In the genomic region with DNA sequence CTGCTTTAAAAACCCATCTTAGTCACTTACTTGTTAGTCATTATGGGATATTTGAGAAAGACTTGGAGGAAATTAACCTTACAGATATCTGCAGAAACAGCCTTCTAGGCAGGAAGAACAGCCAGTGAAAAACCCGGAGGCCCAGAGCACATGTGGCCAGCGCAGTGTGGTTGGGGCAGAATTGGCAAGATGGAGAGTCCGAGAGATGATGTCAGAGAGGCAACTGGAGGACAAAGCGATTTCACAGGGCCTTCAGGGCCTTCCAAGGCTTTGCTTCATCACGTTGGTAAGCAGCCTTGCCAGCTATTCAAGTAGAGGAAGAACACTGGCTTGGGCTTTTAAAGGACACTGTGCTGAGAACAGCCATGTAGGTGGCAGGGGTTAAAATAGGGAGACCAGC, we compare ENCODE assay signal across 20 mouse cellular contexts. TPM values are rescaled to one million over a fixed set of nuclear protein-coding genes. Genes with fewer than 3 reads are reported as not detected.
DNase-seq lines count a peak whose midpoint lies in the region; ATAC-seq and TF ChIP-seq lines count a peak whose summit lies in the region.
"Had no signal": no experiment of that assay in that cellular context is flagged by ENCODE, and none has a peak within 500 bp of the region (broad histone marks: within the 10 kb centered on the region; RNA-seq: fewer than 3 reads in every experiment).

No protein-coding gene starts in this region.

- no peak overlapping the region for H3K27ac ChIP-seq in lung, postnatal 0 days (ENCODE audit: low read length)
- H3K27ac ChIP-seq in thymus, adult 2 months (ENCODE audit: control insufficient read depth, insufficient read depth, low read length) = no peak overlapping the region
- H3K27ac ChIP-seq: embryonic facial prominence, embryonic 15.5 days; forebrain, embryonic 13.5 days; liver, embryonic 12.5 days; midbrain, embryonic 12.5 days had no signal

- no peaks in the 10 kb centered on the region for H3K9me3 ChIP-seq in lung, postnatal 0 days (ENCODE audit: low read length)
- H3K9me3 ChIP-seq: embryonic facial prominence, embryonic 15.5 days; forebrain, embryonic 13.5 days; G1E; liver, embryonic 12.5 days; midbrain, embryonic 12.5 days had no signal

- no peak overlapping the region for H3K9ac ChIP-seq in lung, postnatal 0 days (replicated peaks; ENCODE audit: low read depth)
- H3K9ac ChIP-seq: embryonic facial prominence, embryonic 15.5 days; forebrain, embryonic 13.5 days; liver, embryonic 12.5 days; midbrain, embryonic 12.5 days had no signal

- peak; percentile 13 for DNase-seq in lung, postnatal 25 days (ENCODE audit: low spot score)
- no peak for DNase-seq in lung, postnatal 0 days (ENCODE audit: low spot score)
- peak; percentile 58 for DNase-seq in adrenal gland, postnatal 14 days
- peak; percentile 61 for DNase-seq in gastrocnemius, postnatal 14 days
- peak; percentile 24 for DNase-seq in heart, postnatal 4 days
- DNase-seq in ovary, adult 18-20 months (ENCODE audit: low spot score) = no peak
- DNase-seq in thymus, adult 2 months = no peak
- DNase-seq: cerebellum, postnatal 10 days; embryo, embryonic 11 days; kidney, postnatal 14 days; right cerebral cortex, postnatal 4 days; thymus, postnatal 4 days had no signal

- no peaks in the 10 kb centered on the region for H3K36me3 ChIP-seq in lung, postnatal 0 days (ENCODE audit: insufficient read depth, low read length)
- H3K36me3 ChIP-seq in thymus, adult 2 months (ENCODE audit: control insufficient read depth, insufficient read depth, low read length) = no peaks in the 10 kb centered on the region
- H3K36me3 ChIP-seq: embryonic facial prominence, embryonic 15.5 days; G1E; liver, embryonic 12.5 days; midbrain, embryonic 12.5 days had no signal

- TF ChIP-seq POLR2A in thymus, adult 2 months (IDR thresholded peaks at IDR 0.05; ENCODE audit: control insufficient read depth, extremely low read depth, insufficient read depth, low read length, poor library complexity) = no peak

- no peak overlapping the region for H3K4me3 ChIP-seq in lung, postnatal 0 days (ENCODE audit: low read depth, low read length)
- no peak overlapping the region for H3K4me3 ChIP-seq in thymus, adult 2 months (ENCODE audit: control insufficient read depth, insufficient read depth, low read length)
- H3K4me3 ChIP-seq: embryonic facial prominence, embryonic 15.5 days; forebrain, embryonic 13.5 days; liver, embryonic 12.5 days; midbrain, embryonic 12.5 days had no signal

- no peak for ATAC-seq in lung, postnatal 0 days
- ATAC-seq: CD4-positive, CD25-positive, alpha-beta regulatory T cell, adult 4 months; forebrain, embryonic 13.5 days; hindbrain, embryonic 16.5 days; intestine, postnatal 0 days; liver, embryonic 12.5 days had no signal

- no peaks in the 10 kb centered on the region for H3K27me3 ChIP-seq in lung, postnatal 0 days (replicated peaks; ENCODE audit: insufficient read depth, low read length)
- H3K27me3 ChIP-seq in thymus, adult 2 months (ENCODE audit: control insufficient read depth, insufficient read depth, low read length) = no peaks in the 10 kb centered on the region
- H3K27me3 ChIP-seq: embryonic facial prominence, embryonic 15.5 days; forebrain, embryonic 13.5 days; liver, embryonic 12.5 days; midbrain, embryonic 12.5 days had no signal

- intact Hi-C loops in gastrocnemius, postnatal 14 days (cut with DNase I; ENCODE audit: low total_unique reads) = no loop called here

- H3K4me1 ChIP-seq in lung, postnatal 0 days (ENCODE audit: insufficient read depth, low read depth, low read length) = no peaks in the 10 kb centered on the region
- H3K4me1 ChIP-seq in thymus, adult 2 months (replicated peaks; ENCODE audit: control insufficient read depth, insufficient read depth, low read length) = no peaks in the 10 kb centered on the region
- H3K4me1 ChIP-seq: embryonic facial prominence, embryonic 15.5 days; forebrain, embryonic 13.5 days; liver, embryonic 12.5 days; midbrain, embryonic 12.5 days had no signal

- no peak overlapping the region for H3K4me2 ChIP-seq in lung, postnatal 0 days (replicated peaks; ENCODE audit: low read depth, low read length)
- H3K4me2 ChIP-seq: embryonic facial prominence, embryonic 15.5 days; forebrain, embryonic 13.5 days; liver, embryonic 12.5 days; midbrain, embryonic 12.5 days had no signal

- no peak for TF ChIP-seq EP300 in lung, postnatal 0 days (IDR thresholded peaks at IDR 0.05)

- no peak for TF ChIP-seq CTCF in lung, postnatal 0 days (IDR thresholded peaks at IDR 0.05)
- no peak for TF ChIP-seq CTCF in thymus, adult 2 months (IDR thresholded peaks at IDR 0.05; ENCODE audit: borderline replicate concordance, control insufficient read depth, extremely low read depth, insufficient read depth, low read length, poor library complexity)

- 79% methylated on average over 5 of the region's 5 CpGs for WGBS in lung, postnatal 0 days
- WGBS in thymus, adult 2 months = 90% methylated on average over 5 of the region's 5 CpGs

RNA-seq across cellular contexts. Expression of a gene that starts 10.4 kb away (rescaled TPM):
- 33.5 and 35.7 TPM in 2 replicates for polyA plus RNA-seq in lung, postnatal 0 days (2015; fragmentation: Nextera tagmentation; extraction: Ambion mirVana)
- 4.9 and 5.0 TPM in 2 replicates for total RNA-seq in adrenal gland, postnatal 14 days (2021)
- total RNA-seq in gastrocnemius, postnatal 14 days (2021) = 10 to 100 TPM in 1 of 2 experiments, 1 to 10 TPM in 1; 9.8 to 14.3 TPM
- total RNA-seq in heart, postnatal 4 days (2021) = 10 to 100 TPM; 16.0 to 17.8 TPM
- 1.6 and 2.0 TPM in 2 replicates for polyA plus RNA-seq in thymus, adult 2 months (2012; rRNA removed)
- polyA plus RNA-seq: CD4-positive, CD25-positive, alpha-beta regulatory T cell, adult 4 months; G1E had no signal

Comparison
In these comparisons a context has a peak if more than half of its experiments do, and no peak if none do; other contexts are left out.
1. DNase-seq: peak in lung, postnatal 25 days (single experiment), adrenal gland, postnatal 14 days (single experiment), gastrocnemius, postnatal 14 days (single experiment) and heart, postnatal 4 days (single experiment); none in lung, postnatal 0 days (single experiment), ovary, adult 18-20 months (single experiment) and thymus, adult 2 months (single experiment).